Mouse (Mus musculus) forebrain, embryonic 15.5 days (tissue): ENCODE measurements at regions not wholly inside any gene's neighbourhood (a gene's known extent, or its start where the extent isn't known, plus 50 kb on each side); places are given as distances from the start of the nearest gene placed in this dataset.

Experiments used
- ATAC-seq: fragments of 200-750 bp; cut with Nextera tagmentation; replicated peaks from 2 replicates; pipeline ENCODE4 v1.8.0; 2017; ENCODE audit warnings: mild to moderate bottlenecking, moderate TSS enrichment, moderate library complexity
- H3K27ac ChIP-seq: fragments of 300-500 bp; sonication (generic); replicated peaks from 2 replicates; pipeline ENCODE4 v1.5.1; 2015; ENCODE audit warnings: mild to moderate bottlenecking, inconsistent platforms
- H3K27me3 ChIP-seq: fragments of 300-500 bp; sonication (generic); 2 replicates; pipeline ENCODE4 v1.6.1; 2015; ENCODE audit warnings: inconsistent platforms
- H3K36me3 ChIP-seq: fragments of 300-500 bp; sonication (generic); 2 replicates; pipeline ENCODE4 v1.6.1; 2015; ENCODE audit warnings: mild to moderate bottlenecking, inconsistent platforms
- H3K4me1 ChIP-seq: fragments of 300-500 bp; sonication (generic); 2 replicates; pipeline ENCODE4 v1.6.1; 2015; ENCODE audit warnings: inconsistent platforms
- H3K4me2 ChIP-seq: fragments of 300-500 bp; sonication (generic); replicated peaks from 2 replicates; pipeline ENCODE4 v1.6.1; 2015; ENCODE audit warnings: mild to moderate bottlenecking, inconsistent platforms
- H3K4me3 ChIP-seq: fragments of 300-500 bp; sonication (generic); 2 replicates; pipeline ENCODE4 v1.5.1; 2015; ENCODE audit warnings: mild to moderate bottlenecking, inconsistent platforms
- H3K9ac ChIP-seq: fragments of 300-500 bp; sonication (generic); replicated peaks from 2 replicates; pipeline ENCODE4 v1.6.1; 2015; ENCODE audit warnings: mild to moderate bottlenecking, inconsistent platforms
- H3K9me3 ChIP-seq: fragments of 300-500 bp; sonication (generic); 2 replicates; pipeline ENCODE4 v1.6.1; 2016; ENCODE audit warnings: inconsistent platforms
- whole genome bisulfite sequencing: fragments of 180-500 bp; shearing (Covaris S2); methylation state at CpG from one replicate; pipeline ENCODE4 v1.1.7; 2015; ENCODE audit warnings: mixed read lengths; 5-methylcytosine and 5-hydroxymethylcytosine counted together

- no peak for ATAC-seq
- WGBS, result 92% methylated on average over 4 of the region's 4 CpGs
- Histone ChIP-seq H3K9me3 (no peaks in the 10 kb centered on the region), H3K4me1 (no peaks in the 10 kb centered on the region), H3K4me2 (no peak overlapping the region), H3K4me3 (no peak overlapping the region), H3K27me3 (no peaks in the 10 kb centered on the region), H3K27ac (no peak overlapping the region), H3K9ac (no peak overlapping the region), H3K36me3 (no peaks in the 10 kb centered on the region)
These were observed 490.1 kb downstream of the Gm6377 start for GRCm38 (mm10) chrX:109686502-109687130.

- Histone ChIP-seq H3K4me2 (no peak overlapping the region), H3K4me3 (no peak overlapping the region), H3K27me3 (no peaks in the 10 kb centered on the region), H3K36me3 (no peaks in the 10 kb centered on the region), H3K9me3 (no peaks in the 10 kb centered on the region), H3K27ac (no peak overlapping the region), H3K9ac (no peak overlapping the region), H3K4me1 (no peaks in the 10 kb centered on the region)
- WGBS, result 28% methylated on average over 4 of the region's 4 CpGs
- ATAC-seq, result peak; percentile 73
These were observed 538.5 kb downstream of the Gm6377 start for GRCm38 (mm10) chrX:109734961-109735537.

GRCm38 (mm10) chrX:109735967-109736366 lies 539.4 kb downstream of the Gm6377 start:
- Histone ChIP-seq H3K4me1 (no peaks in the 10 kb centered on the region), H3K9me3 (no peaks in the 10 kb centered on the region), H3K27ac (no peak overlapping the region), H3K4me2 (no peak overlapping the region), H3K27me3 (no peaks in the 10 kb centered on the region), H3K4me3 (no peak overlapping the region), H3K36me3 (no peaks in the 10 kb centered on the region), H3K9ac (no peak overlapping the region)
- ATAC-seq, result no peak
